Mouse (Mus musculus): ENCODE data around the gene Rnf167. TPM values are rescaled to one million over a fixed set of nuclear protein-coding genes. Genes with fewer than 3 reads are reported as not detected.

Gene Rnf167
- total RNA-seq, 2 experiments from 2014 or later, result 100 to 106 TPM

DNA sequence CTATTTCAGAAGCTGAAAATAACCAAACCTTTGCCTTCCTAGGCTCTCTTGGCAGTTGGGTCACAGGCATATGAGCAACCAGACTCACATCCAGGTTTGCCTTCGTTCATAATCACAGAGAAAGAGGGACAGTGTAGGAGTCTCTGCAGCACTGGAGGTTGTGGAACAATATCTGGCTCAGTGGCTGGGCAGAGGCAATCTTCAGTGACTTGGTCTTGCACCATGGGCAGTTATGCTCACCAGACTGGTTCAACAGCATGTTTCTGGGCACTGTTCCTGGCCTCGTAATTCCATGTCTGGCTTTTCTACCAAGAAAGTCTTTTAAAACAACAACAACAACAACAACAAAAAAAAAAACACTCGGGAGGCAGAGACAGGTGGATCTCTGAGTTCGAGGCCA, 11.4 kb upstream of the Rnf167 start:
- no peak for DNase-seq (ENCODE audit: low spot score in 2 of 2)

DNA sequence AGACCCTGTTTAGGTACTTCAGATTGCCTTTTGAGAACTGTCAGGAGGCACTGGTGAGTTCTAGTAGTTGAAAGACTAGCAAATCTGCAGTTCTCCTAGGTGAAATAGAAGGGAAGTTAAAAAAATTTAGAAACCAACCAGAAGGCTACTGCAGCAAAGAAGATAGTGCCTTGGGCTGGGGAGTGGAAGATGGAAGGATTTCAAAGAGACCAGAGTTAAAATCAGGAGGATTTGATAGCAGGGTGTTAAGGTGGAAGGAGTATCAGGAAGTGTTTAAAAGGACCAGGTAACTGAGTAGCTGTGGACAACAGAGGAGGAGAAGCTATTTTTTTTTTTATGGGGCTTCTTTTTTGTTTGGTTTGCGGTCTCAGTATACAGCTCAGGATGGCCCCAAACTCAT, 9.3 kb upstream of the Rnf167 start:
- DNase-seq (ENCODE audit: low spot score in 2 of 2), result no peak

GRCm38 (mm10) chr11:70638293-70638692, 8.7 kb upstream of the Rnf167 start:
- DNase-seq (ENCODE audit: low spot score in 2 of 2), result no peak

GRCm38 (mm10) chr11:70638714-70639278, 8.2 kb upstream of the Rnf167 start, which contains the start of gene Gp1ba:
Gp1ba (plus strand) TSS chr11:70639122.
- DNase-seq (ENCODE audit: low spot score in 2 of 2), result no peak

DNA sequence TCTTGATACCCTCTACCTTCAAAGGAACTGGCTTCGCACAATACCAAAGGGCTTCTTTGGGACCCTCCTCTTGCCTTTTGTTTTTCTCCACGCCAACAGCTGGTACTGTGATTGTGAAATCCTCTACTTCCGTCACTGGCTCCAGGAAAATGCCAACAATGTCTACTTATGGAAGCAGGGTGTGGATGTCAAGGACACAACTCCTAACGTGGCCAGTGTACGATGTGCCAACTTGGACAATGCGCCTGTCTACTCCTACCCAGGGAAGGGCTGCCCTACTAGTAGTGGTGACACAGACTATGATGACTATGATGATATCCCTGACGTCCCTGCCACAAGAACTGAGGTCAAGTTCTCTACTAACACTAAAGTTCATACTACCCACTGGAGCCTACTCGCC, 7.1 kb upstream of the Rnf167 start:
- DNase-seq (ENCODE audit: low spot score in 2 of 2), result no peak

- DNase-seq (ENCODE audit: low spot score in 2 of 2), result no peak
These were observed 5.8 kb upstream of the Rnf167 start for GRCm38 (mm10) chr11:70641241-70641640.

DNA sequence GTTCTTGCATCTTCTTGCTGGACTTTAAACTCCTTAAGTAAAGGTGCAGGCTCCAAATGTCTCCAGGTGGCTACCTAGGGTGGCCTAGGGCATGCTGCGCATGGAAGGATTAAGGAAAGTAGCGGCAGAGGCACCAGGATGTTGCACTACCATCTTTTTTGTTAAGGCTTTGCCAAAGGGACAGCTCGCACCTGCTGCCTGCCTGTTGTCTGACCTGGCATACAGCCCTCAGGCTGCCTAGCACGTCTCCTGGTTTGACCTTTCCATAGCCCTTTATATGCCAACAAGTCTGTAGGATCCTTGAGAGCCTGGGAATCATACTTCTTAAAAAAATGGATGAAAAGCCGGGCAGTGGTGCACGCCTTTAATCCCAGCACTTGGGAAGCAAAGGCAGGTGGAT, 4.0 kb upstream of the Rnf167 start:
- DNase-seq (ENCODE audit: low spot score in 2 of 2), result no peak

GRCm38 (mm10) chr11:70644564-70645103, 2.4 kb upstream of the Rnf167 start:
- DNase-seq (ENCODE audit: low spot score in 2 of 2), result no peak

DNA sequence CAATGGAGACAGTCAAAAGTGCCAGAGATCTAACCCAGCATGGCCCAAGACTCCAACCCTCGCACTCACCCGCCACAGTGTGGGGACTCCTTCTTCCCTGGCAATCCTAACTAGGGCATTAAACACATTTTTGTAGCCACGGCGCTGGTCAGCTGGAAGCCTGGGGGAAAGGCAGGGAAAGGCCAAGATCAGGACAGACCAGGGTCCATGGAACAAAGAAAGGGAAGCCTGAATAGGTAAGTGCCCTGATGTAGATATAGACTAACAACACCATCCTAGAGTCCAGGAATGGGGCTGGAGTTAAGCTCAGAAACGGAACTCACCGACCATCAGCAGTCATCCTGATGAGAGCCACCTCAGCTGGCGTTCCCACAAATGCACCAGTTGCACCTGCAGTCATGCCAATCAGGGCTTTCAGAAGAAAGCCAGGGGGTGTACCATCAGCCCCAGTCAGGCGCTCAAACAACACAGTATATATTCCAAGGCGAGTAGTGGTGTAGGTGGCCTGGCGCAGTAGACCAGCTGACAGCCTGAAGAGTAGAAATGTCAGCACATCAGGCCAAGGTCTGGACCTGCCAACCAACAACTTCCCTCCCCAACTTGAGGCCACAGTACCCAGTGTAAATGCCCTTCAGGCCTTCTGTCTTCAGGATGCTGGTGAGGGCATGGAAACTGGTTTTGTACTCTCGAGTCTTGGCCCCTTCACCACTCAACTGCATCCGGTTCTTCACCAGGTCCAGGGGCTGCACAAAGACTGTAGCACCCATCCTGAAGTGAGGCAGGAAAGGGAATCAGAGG, 1.4 kb upstream of the Rnf167 start:
- no peak for DNase-seq (ENCODE audit: low spot score in 2 of 2)

- no peak for DNase-seq (ENCODE audit: low spot score in 2 of 2)
These were observed 828 bp upstream of the Rnf167 start for GRCm38 (mm10) chr11:70646259-70646555.

- DNase-seq (ENCODE audit: low spot score in 2 of 2), result no peak
These were observed 833 bp downstream of the Rnf167 start for GRCm38 (mm10) chr11:70647716-70648420.

DNA sequence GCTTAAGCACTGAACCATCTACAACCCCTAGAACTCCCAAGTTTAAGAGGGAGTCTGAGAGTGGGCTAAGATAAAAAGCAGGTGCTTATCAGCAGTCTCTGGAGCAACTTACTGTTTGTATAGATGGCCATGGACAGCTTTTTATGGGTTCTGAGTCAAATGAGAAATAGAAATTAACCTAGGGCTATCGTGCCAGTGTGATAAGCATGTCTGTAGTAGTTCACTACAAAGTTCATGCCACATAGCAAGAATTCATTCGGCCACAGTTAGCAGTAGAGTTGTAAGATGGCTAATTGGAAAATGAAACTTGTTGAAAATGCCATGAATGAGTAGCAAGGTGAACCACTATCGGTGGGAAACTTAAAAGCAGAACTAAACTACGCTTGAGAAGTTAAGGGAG, 1.5 kb downstream of the Rnf167 start:
- no peak for DNase-seq (ENCODE audit: low spot score in 2 of 2)

DNA sequence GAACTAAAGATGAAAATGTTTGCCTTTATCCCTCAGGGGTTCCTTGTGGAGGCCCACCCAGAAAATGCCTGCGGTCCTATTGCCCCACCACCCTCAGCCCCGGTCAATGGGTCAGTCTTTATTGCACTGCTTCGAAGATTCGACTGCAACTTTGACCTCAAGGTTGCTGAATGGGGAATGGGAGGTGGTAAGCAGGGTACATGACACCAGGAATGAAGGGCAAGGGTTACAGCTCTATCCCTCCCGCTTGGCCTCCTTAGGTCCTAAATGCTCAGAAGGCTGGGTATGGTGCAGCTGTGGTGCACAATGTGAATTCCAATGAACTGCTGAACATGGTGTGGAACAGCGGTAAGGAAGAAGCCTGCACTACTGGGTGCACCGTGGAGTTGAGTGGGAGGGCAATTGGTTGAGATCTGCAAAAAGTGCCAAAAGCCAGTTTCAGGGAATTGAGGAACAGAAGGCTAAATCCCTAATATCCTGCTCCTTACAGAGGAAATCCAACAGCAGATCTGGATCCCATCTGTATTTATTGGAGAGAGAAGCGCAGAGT, 2.2 kb downstream of the Rnf167 start:
- no peak for DNase-seq (ENCODE audit: low spot score in 2 of 2)

DNA sequence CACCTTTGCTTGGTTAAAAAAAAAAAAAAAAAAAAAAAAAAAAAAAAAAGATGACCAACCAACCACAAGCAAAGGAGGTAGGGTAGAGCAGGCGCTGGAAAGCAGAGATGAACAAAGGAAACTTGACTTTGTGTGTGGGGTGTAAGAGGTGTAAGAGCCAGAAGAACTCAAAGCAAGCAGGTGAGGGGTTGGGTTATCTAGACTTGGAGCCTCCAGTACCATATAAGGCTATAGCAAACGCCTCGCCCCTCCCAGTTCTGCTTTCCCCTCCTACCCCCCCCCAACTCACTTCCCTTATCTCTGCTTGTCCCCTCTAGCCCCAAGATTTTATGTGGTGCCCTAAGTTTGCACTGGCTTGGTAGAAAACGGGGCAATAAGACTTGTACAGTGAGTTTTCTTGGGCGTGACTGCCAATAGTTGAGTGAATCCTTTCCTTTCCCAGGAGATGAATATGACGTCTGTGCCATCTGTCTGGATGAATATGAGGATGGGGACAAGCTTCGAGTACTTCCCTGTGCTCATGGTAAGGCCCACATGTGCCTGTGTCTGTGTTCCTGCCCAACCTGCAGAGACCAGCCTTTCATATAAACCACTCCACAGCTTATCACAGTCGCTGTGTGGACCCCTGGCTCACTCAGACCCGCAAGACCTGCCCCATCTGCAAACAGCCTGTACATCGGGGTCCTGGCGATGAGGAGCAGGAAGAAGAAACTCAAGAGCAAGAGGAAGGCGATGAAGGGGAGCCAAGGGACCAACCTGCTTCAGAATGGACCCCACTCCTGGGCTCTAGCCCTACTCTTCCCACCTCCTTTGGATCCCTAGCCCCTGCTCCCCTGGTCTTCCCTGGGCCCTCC, 3.5 kb downstream of the Rnf167 start:
- peak in 1 of 2 experiments; percentile 2 for DNase-seq (ENCODE audit: low spot score in 2 of 2)

DNA sequence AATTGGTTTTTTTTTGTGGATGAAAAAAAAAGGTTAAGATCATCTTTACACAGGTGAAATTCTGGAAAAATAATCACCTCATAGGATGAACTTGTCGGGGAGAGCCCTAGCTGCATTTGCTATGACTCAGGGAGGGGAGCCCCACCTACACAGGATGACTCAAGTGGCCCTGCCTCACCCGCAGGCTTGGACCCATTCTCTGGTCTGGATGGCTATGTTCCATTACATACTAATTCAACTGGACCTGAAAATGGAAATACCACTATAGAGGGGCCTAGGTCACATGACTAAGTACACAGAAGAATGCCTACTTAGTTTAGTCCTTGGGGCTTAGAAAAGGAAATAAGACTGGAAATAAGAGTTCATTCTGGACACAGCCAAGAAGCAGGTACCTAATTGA, 4.4 kb downstream of the Rnf167 start:
- DNase-seq (ENCODE audit: low spot score in 2 of 2), result no peak

DNA sequence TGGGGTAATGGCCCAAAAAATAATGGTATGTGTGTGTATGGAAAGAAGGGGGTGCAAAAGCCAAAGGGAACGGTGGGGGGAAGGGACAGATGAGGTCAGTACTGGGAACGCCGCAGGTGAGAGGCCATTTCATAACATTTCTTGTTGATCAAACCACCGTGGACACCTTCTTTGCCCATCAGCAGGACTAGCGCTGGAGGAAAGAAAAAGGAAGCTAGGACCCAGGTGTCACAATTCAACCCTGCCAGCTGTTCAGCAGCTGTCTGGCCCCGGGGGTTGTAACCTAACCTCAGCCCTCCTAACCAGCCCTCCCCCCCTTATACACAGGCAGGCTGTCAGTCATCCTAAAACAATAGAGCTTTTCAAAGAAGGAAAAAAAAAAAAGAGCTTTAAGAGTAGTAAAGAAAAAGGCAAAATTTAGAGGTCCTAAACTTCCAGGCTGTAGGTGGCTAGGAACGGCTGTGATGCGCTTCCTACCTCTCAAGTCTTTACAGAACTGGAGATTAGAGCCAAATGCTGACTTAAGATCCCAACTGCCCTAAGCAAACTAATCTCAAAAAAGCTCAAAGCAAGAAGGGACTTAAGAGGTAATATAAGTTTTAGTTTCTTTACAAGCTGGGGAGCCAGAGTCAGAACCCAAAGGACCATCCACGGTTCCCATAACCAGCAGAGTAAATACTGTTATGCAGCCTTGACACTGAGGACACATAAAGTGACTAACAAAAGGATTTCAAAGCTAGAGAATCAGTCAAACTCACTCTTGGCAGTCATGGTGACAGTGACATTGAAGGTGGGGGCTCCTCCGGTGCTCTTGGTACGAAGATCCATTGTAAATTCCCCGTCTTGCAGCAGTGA, 5.2 kb downstream of the Rnf167 start:
- no peak for DNase-seq (ENCODE audit: low spot score in 2 of 2)

GRCm38 (mm10) chr11:70652884-70653344, 5.9 kb downstream of the Rnf167 start:
- DNase-seq (ENCODE audit: low spot score in 2 of 2), result no peak

DNA sequence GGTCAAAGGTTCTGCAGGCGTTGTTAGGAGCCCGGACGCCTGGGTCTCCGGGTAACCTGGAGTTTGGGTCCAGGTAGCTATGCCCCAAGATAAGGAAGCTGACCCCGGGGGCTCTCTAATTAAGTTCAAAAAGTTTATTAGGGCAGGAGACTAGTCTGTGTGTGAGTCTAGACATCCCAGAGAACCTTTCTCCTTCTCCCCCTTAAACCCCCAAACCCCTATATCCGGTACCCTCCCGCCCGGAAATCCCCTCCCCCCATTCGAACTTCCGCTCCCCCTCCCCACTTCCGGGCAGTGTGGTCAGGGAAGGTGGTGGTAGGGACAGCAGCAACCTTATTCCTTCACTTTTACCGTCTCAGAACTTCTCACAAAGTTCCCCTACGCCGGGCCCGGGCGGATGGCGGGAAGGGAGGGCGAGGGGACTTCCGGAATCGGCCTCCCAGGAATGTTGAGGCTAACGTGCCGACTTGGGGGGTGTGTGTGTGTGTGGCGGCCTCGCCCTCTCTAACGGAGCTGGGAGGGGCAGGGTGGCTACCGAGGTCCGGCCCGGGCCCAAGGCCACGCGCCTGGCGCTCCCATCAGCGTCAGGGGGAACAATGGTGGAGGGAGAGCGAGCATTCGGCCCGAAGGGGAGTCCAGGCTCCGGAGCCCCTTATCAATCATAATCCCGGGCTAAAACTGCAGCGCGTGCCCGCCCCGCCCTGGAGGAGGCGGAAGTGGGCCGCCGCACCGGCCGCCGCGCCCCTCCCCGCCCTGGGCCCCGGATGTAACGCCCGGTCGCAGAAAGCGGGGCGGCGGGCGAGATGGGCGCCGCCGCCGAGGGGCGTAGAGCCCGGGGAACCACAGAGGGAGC, 6.5 kb downstream of the Rnf167 start:
- peak in 1 of 2 experiments; percentile 58 for DNase-seq (ENCODE audit: low spot score in 2 of 2)

Measured in adrenal gland, postnatal 4 days (tissue).